Mouse (Mus musculus) MEL (cell line): ENCODE data around the gene 1110008P14Rik. TPM values are rescaled to one million over a fixed set of nuclear protein-coding genes. Genes with fewer than 3 reads are reported as not detected.
A peak's percentile ranks its signal among the peaks of the same experiment; 100 is the strongest.

Experiments used
- DNase-seq: peaks from one replicate; pipeline ENCODE4 v3.0.0; 2011; ENCODE audit warnings: low read depth, low spot score
- H3K27ac ChIP-seq: 2 replicates; pipeline ENCODE4 v1.5.1; 2012; ENCODE audit warnings: low read depth, mild to moderate bottlenecking, control low read depth, low read length, moderate library complexity; ENCODE audit not compliant: control insufficient read depth
- H3K27me3 ChIP-seq, 2 experiments: fragments of 150-350 bp in 1 of 2; sonication (generic) in 1 of 2; 2 replicates each; pipeline ENCODE4 v1.6.1; 2012; ENCODE audit warnings: low read length in 2 of 2, mild to moderate bottlenecking in 2 of 2, improper control_type of control experiment in 1 of 2, moderate library complexity in 1 of 2; ENCODE audit not compliant: insufficient read depth in 2 of 2, control insufficient read depth in 1 of 2
- H3K36me3 ChIP-seq, 2 experiments: 2 replicates each; pipeline ENCODE4 v1.6.1; 2012 to 2014; ENCODE audit warnings: low read length in 2 of 2, improper control_type of control experiment in 1 of 2, inconsistent platforms in 1 of 2, mild to moderate bottlenecking in 1 of 2; ENCODE audit not compliant: insufficient read depth in 2 of 2, control insufficient read depth in 1 of 2
- H3K4me1 ChIP-seq, 2 experiments: fragments of 150-350 bp in 1 of 2; sonication (generic) in 1 of 2; 2 replicates each; pipeline ENCODE4 v1.6.1; 2012; ENCODE audit warnings: low read length in 2 of 2, improper control_type of control experiment in 1 of 2, mild to moderate bottlenecking in 1 of 2; ENCODE audit not compliant: insufficient read depth in 2 of 2, control insufficient read depth in 1 of 2
- H3K4me3 ChIP-seq, 2 experiments: fragments of 150-350 bp in 1 of 2; sonication (generic) in 1 of 2; 2 replicates each; pipeline ENCODE4 v1.5.1; 2012; ENCODE audit warnings: low read depth in 2 of 2, low read length in 2 of 2, mild to moderate bottlenecking in 2 of 2, moderate library complexity in 2 of 2, control low read depth in 1 of 2, improper control_type of control experiment in 1 of 2; ENCODE audit not compliant: control insufficient read depth in 1 of 2, insufficient read depth in 1 of 2
- H3K79me2 ChIP-seq: 2 replicates; pipeline ENCODE4 v1.6.1; 2012; ENCODE audit warnings: mild to moderate bottlenecking, low read length, moderate library complexity; ENCODE audit not compliant: control insufficient read depth, poor library complexity, insufficient read depth
- H3K9ac ChIP-seq: 2 replicates; pipeline ENCODE4 v1.6.1; 2012; ENCODE audit warnings: low read depth, mild to moderate bottlenecking, control low read depth, low read length, moderate library complexity; ENCODE audit not compliant: control insufficient read depth, poor library complexity, severe bottlenecking
- H3K9me3 ChIP-seq: fragments of 150-350 bp; sonication (generic); replicated peaks from 2 replicates; pipeline ENCODE4 v1.6.1; 2012; ENCODE audit warnings: mild to moderate bottlenecking, low read length, improper control_type of control experiment, moderate library complexity; ENCODE audit not compliant: insufficient read depth
- BHLHE40 ChIP-seq: IDR thresholded peaks from 2 replicates; pipeline ENCODE4 v1.6.1; 2012; ENCODE audit warnings: low read depth, mild to moderate bottlenecking, inconsistent platforms, low read length, improper control_type of control experiment, borderline replicate concordance
- CTCF ChIP-seq, 3 experiments: IDR thresholded peaks in 2 of 3; conservative IDR thresholded peaks in 1 of 3; 2 replicates each; pipeline ENCODE4 v1.5.1; 2011 to 2012; ENCODE audit warnings: low read length in 3 of 3, low read depth in 2 of 3, mild to moderate bottlenecking in 2 of 3, improper control_type of control experiment in 1 of 3, inconsistent platforms in 1 of 3, mixed read lengths in 1 of 3, moderate library complexity in 1 of 3; ENCODE audit not compliant: control insufficient read depth in 1 of 3, insufficient read depth in 1 of 3, poor library complexity in 1 of 3, severe bottlenecking in 1 of 3
- ELF1 ChIP-seq: IDR thresholded peaks from 2 replicates; pipeline ENCODE4 v1.6.1; 2014; ENCODE audit warnings: low read depth, mild to moderate bottlenecking, inconsistent platforms, low read length, improper control_type of control experiment, moderate library complexity
- EP300 ChIP-seq, 2 experiments: IDR thresholded peaks; 2 replicates each; pipeline ENCODE4 v1.6.1; 2011; ENCODE audit warnings: improper control_type of control experiment in 2 of 2, low read length in 2 of 2, low read depth in 1 of 2, mild to moderate bottlenecking in 1 of 2
- GABPA ChIP-seq: IDR thresholded peaks from 2 replicates; pipeline ENCODE4 v1.6.1; 2012; ENCODE audit warnings: low read depth, mild to moderate bottlenecking, inconsistent platforms, low read length, improper control_type of control experiment, moderate library complexity
- GATA1 ChIP-seq: IDR thresholded peaks from 2 replicates; pipeline ENCODE4 v1.6.1; 2011; ENCODE audit warnings: low read depth, low read length, improper control_type of control experiment
- HCFC1 ChIP-seq: IDR thresholded peaks from 2 replicates; pipeline ENCODE4 v1.6.1; 2012; ENCODE audit warnings: low read depth, mild to moderate bottlenecking, inconsistent platforms, low read length, improper control_type of control experiment, moderate library complexity
- JUND ChIP-seq: IDR thresholded peaks from 2 replicates; pipeline ENCODE4 v1.6.1; 2011; ENCODE audit warnings: low read depth, mild to moderate bottlenecking, improper control_type of control experiment, low read length
- KAT2A ChIP-seq: conservative IDR thresholded peaks from 2 replicates; pipeline ENCODE4 v1.6.1; 2012; ENCODE audit warnings: low read depth, low read length, improper control_type of control experiment, inconsistent platforms
- MAFK ChIP-seq: IDR thresholded peaks from 2 replicates; pipeline ENCODE4 v1.6.1; 2011; ENCODE audit warnings: low read depth, mild to moderate bottlenecking, low read length, improper control_type of control experiment, borderline replicate concordance
- MAX ChIP-seq: IDR thresholded peaks from 2 replicates; pipeline ENCODE4 v1.6.1; 2011; ENCODE audit warnings: low read length, improper control_type of control experiment
- MXI1 ChIP-seq: IDR thresholded peaks from 2 replicates; pipeline ENCODE4 v1.6.1; 2011; ENCODE audit warnings: mild to moderate bottlenecking, low read depth, low read length, improper control_type of control experiment
- MYC ChIP-seq: IDR thresholded peaks from 2 replicates; pipeline ENCODE4 v1.6.1; 2011; ENCODE audit warnings: low read depth, mild to moderate bottlenecking, low read length, improper control_type of control experiment, moderate library complexity
- NRF1 ChIP-seq: IDR thresholded peaks from 2 replicates; pipeline ENCODE4 v1.6.1; 2014; ENCODE audit warnings: low read depth, mild to moderate bottlenecking, inconsistent platforms, low read length, improper control_type of control experiment, moderate library complexity; ENCODE audit not compliant: poor library complexity, insufficient read depth, severe bottlenecking
- POLR2AphosphoS5 ChIP-seq: IDR thresholded peaks from 2 replicates; pipeline ENCODE4 v1.6.1; 2012; ENCODE audit warnings: low read depth, borderline replicate concordance, mild to moderate bottlenecking, inconsistent platforms, low read length, moderate library complexity, mixed read lengths
- RAD21 ChIP-seq: IDR thresholded peaks from 2 replicates; pipeline ENCODE4 v1.6.1; 2011; ENCODE audit warnings: mild to moderate bottlenecking, low read depth, low read length, improper control_type of control experiment
- SIN3A ChIP-seq: IDR thresholded peaks from 2 replicates; pipeline ENCODE4 v1.6.1; 2012; ENCODE audit warnings: low read length, improper control_type of control experiment, inconsistent platforms
- SMC3 ChIP-seq: IDR thresholded peaks from 2 replicates; pipeline ENCODE4 v1.6.1; 2011; ENCODE audit warnings: low read depth, low read length, improper control_type of control experiment
- TBP ChIP-seq: IDR thresholded peaks from 2 replicates; pipeline ENCODE4 v1.8.0; 2011; ENCODE audit warnings: low read depth, low read length, improper control_type of control experiment
- USF1 ChIP-seq: IDR thresholded peaks from 2 replicates; pipeline ENCODE4 v1.6.1; 2014; ENCODE audit warnings: low read depth, mild to moderate bottlenecking, inconsistent platforms, low read length, improper control_type of control experiment, moderate library complexity
- USF2 ChIP-seq, 2 experiments: IDR thresholded peaks; 2 replicates each; pipeline ENCODE4 v1.6.1; 2011 to 2012; ENCODE audit warnings: improper control_type of control experiment in 2 of 2, low read length in 2 of 2, borderline replicate concordance in 1 of 2, inconsistent platforms in 1 of 2, low read depth in 1 of 2, mild to moderate bottlenecking in 1 of 2; ENCODE audit not compliant: insufficient read depth in 1 of 2
- ZC3H11A ChIP-seq: IDR thresholded peaks from 2 replicates; pipeline ENCODE4 v1.6.1; 2012; ENCODE audit warnings: low read depth, mild to moderate bottlenecking, inconsistent platforms, low read length, improper control_type of control experiment
- ZMIZ1 ChIP-seq: IDR thresholded peaks from 2 replicates; pipeline ENCODE4 v1.6.1; 2012; ENCODE audit warnings: low read depth, mild to moderate bottlenecking, inconsistent platforms, low read length, improper control_type of control experiment, moderate library complexity
- ZNF384 ChIP-seq: IDR thresholded peaks from 2 replicates; pipeline ENCODE4 v1.6.1; 2012; ENCODE audit warnings: low read depth, mild to moderate bottlenecking, inconsistent platforms, low read length, improper control_type of control experiment
- polyA plus RNA-seq, 2 experiments: library from polyadenylated mRNA; stranded (reverse) in 1 of 2; unstranded in 1 of 2; fragments of >175 nt in 1 of 2; fragments of >200 nt in 1 of 2; gene quantifications; 2 replicates each; pipeline versions ENCODE4 v1.2.1 to v1.2.4; 2012; ENCODE audit warnings: low replicate concordance in 2 of 2, low read depth in 1 of 2; ENCODE audit not compliant: insufficient read length in 2 of 2, insufficient read depth in 1 of 2, missing spikeins in 1 of 2
- total RNA-seq: library from RNA; depleted of rRNA; stranded (reverse); fragments of 300-350 nt; gene quantifications from 2 replicates; pipeline ENCODE4 v1.2.3, GENCODE M21; 2012

1110008P14Rik gene
- total and polyA plus RNA-seq, 3 experiments: 62.9 to 63.5 TPM; not detected in 1

- H3K79me2 ChIP-seq: no peaks in the 10 kb centered on the region
- H3K4me1 ChIP-seq: no peaks in the 10 kb centered on the region
- peak; percentile 97 for DNase-seq
- no peaks in the 10 kb centered on the region for H3K27me3 ChIP-seq
- no peaks in the 10 kb centered on the region for H3K9me3 ChIP-seq
- H3K36me3 ChIP-seq: no peaks in the 10 kb centered on the region
- TF ChIP-seq ZMIZ1 (no peak), MAX (no peak), KAT2A (no peak), USF2 (IDR thresholded peaks at IDR 0.05; ENCODE audit: borderline replicate concordance in 1 of 2, insufficient read depth in 1 of 2, low read depth in 1 of 2, low read length in 2 of 2) (no peak), NRF1 (no peak), MAFK (no peak), MXI1 (peak; percentile 33; the same call in 1 of the 2 replicates), GABPA (no peak), USF1 (no peak), HCFC1 (peak; percentile 65), SIN3A (peak; percentile 75; the same call in 1 of the 2 replicates), GATA1 (peak; percentile 61; the same call in 1 of the 2 replicates), EP300 (IDR thresholded peaks at IDR 0.05; ENCODE audit: low read depth in 1 of 2, low read length in 2 of 2) (peak in 1 of 2 experiments; percentile 46; a peak in 2 of 4 replicates), SMC3 (peak; percentile 100), ELF1 (no peak), MYC (peak; percentile 78), JUND (no peak; the same call in 1 of the 2 replicates), ZNF384 (peak; percentile 42; the same call in 1 of the 2 replicates), CTCF (IDR thresholded peaks at IDR 0.05 in 2 of 3, conservative IDR thresholded peaks at IDR 0.05 in 1 of 3; ENCODE audit: control insufficient read depth in 1 of 3, insufficient read depth in 1 of 3, low read depth in 2 of 3, low read length in 3 of 3, poor library complexity in 1 of 3, severe bottlenecking in 1 of 3) (peak; percentile 99 to 100 (median 100)), POLR2AphosphoS5 (no peak), BHLHE40 (no peak), TBP (0 out of 2 replicates have a peak, but pooled peaks have one; percentile 31), ZC3H11A (peak; percentile 96), RAD21 (peak; percentile 87)
- H3K4me3 ChIP-seq: no peak overlapping the region
- H3K27ac ChIP-seq: no peak overlapping the region
- H3K9ac ChIP-seq: no peak overlapping the region
Measured at GRCm38 (mm10) chr2:32404663-32405062, 22.9 kb upstream of the 1110008P14Rik start.
